Mouse (Mus musculus): ENCODE measurements around the gene Fbln2. TPM values are rescaled to one million over a fixed set of nuclear protein-coding genes. Genes with fewer than 3 reads are reported as not detected.

The Fbln2 gene
- polyA plus RNA-seq, 1 experiment, result 16.4 TPM

- Histone ChIP-seq H3K27ac (ENCODE audit: control insufficient read depth, insufficient read depth, low read depth, low read length, poor library complexity) (no peak overlapping the region), H3K4me1 (ENCODE audit: control insufficient read depth, insufficient read depth, low read length) (no peaks in the 10 kb centered on the region), H3K4me3 (replicated peaks; ENCODE audit: control insufficient read depth, low read depth, low read length) (no peak overlapping the region)
- WGBS, result 45% methylated on average over 7 of the region's 7 CpGs
- TF ChIP-seq POLR2A (IDR thresholded peaks at IDR 0.05; ENCODE audit: borderline replicate concordance, control insufficient read depth, low read depth, low read length) (no peak), CTCF (IDR thresholded peaks at IDR 0.05; ENCODE audit: control insufficient read depth, insufficient read depth, low read length) (0 out of 2 replicates have a peak, but pooled peaks have one; percentile 15)
These were observed 38.9 kb upstream of the Fbln2 start for GRCm38 (mm10) chr6:91173221-91173880.

- H3K4me1 ChIP-seq (ENCODE audit: control insufficient read depth, insufficient read depth, low read length), result no peaks in the 10 kb centered on the region
- no peak overlapping the region for H3K27ac ChIP-seq (ENCODE audit: control insufficient read depth, insufficient read depth, low read depth, low read length, poor library complexity)
- H3K4me3 ChIP-seq (replicated peaks; ENCODE audit: control insufficient read depth, low read depth, low read length), result no peak overlapping the region
- TF ChIP-seq CTCF (IDR thresholded peaks at IDR 0.05; ENCODE audit: control insufficient read depth, insufficient read depth, low read length), result no peak
- no peak for TF ChIP-seq POLR2A (IDR thresholded peaks at IDR 0.05; ENCODE audit: borderline replicate concordance, control insufficient read depth, low read depth, low read length)
- WGBS, result 72% methylated on average over 3 of the region's 3 CpGs
These were observed 38.0 kb upstream of the Fbln2 start for GRCm38 (mm10) chr6:91174211-91174610.

GRCm38 (mm10) chr6:91180767-91181171, 31.5 kb upstream of the Fbln2 start:
- TF ChIP-seq CTCF (IDR thresholded peaks at IDR 0.05; ENCODE audit: control insufficient read depth, insufficient read depth, low read length) (no peak), POLR2A (IDR thresholded peaks at IDR 0.05; ENCODE audit: borderline replicate concordance, control insufficient read depth, low read depth, low read length) (no peak)
- H3K4me1 ChIP-seq (ENCODE audit: control insufficient read depth, insufficient read depth, low read length), result no peaks in the 10 kb centered on the region
- H3K4me3 ChIP-seq (replicated peaks; ENCODE audit: control insufficient read depth, low read depth, low read length), result no peak overlapping the region
- H3K27ac ChIP-seq (ENCODE audit: control insufficient read depth, insufficient read depth, low read depth, low read length, poor library complexity), result no peak overlapping the region
- 71% methylated on average over 9 of the region's 9 CpGs for WGBS

- H3K4me3 ChIP-seq (replicated peaks; ENCODE audit: control insufficient read depth, low read depth, low read length), result no peak overlapping the region
- H3K4me1 ChIP-seq (ENCODE audit: control insufficient read depth, insufficient read depth, low read length), result no peaks in the 10 kb centered on the region
- WGBS, result 85% methylated on average over 2 of the region's 2 CpGs
- no peak overlapping the region for H3K27ac ChIP-seq (ENCODE audit: control insufficient read depth, insufficient read depth, low read depth, low read length, poor library complexity)
- TF ChIP-seq CTCF (IDR thresholded peaks at IDR 0.05; ENCODE audit: control insufficient read depth, insufficient read depth, low read length), result no peak
- TF ChIP-seq POLR2A (IDR thresholded peaks at IDR 0.05; ENCODE audit: borderline replicate concordance, control insufficient read depth, low read depth, low read length), result no peak
These were observed 30.9 kb upstream of the Fbln2 start for GRCm38 (mm10) chr6:91181320-91181719.

- H3K4me3 ChIP-seq (replicated peaks; ENCODE audit: control insufficient read depth, low read depth, low read length), result no peak overlapping the region
- 73% methylated on average over 4 of the region's 4 CpGs for WGBS
- H3K27ac ChIP-seq (ENCODE audit: control insufficient read depth, insufficient read depth, low read depth, low read length, poor library complexity), result no peak overlapping the region
- H3K4me1 ChIP-seq (ENCODE audit: control insufficient read depth, insufficient read depth, low read length), result no peaks in the 10 kb centered on the region
- no peak for TF ChIP-seq POLR2A (IDR thresholded peaks at IDR 0.05; ENCODE audit: borderline replicate concordance, control insufficient read depth, low read depth, low read length)
- no peak for TF ChIP-seq CTCF (IDR thresholded peaks at IDR 0.05; ENCODE audit: control insufficient read depth, insufficient read depth, low read length)
These were observed 30.2 kb upstream of the Fbln2 start for GRCm38 (mm10) chr6:91182075-91182490.

GRCm38 (mm10) chr6:91183041-91183440, 29.2 kb upstream of the Fbln2 start:
- TF ChIP-seq POLR2A (IDR thresholded peaks at IDR 0.05; ENCODE audit: borderline replicate concordance, control insufficient read depth, low read depth, low read length) (no peak), CTCF (IDR thresholded peaks at IDR 0.05; ENCODE audit: control insufficient read depth, insufficient read depth, low read length) (no peak)
- no peak overlapping the region for H3K27ac ChIP-seq (ENCODE audit: control insufficient read depth, insufficient read depth, low read depth, low read length, poor library complexity)
- H3K4me1 ChIP-seq (ENCODE audit: control insufficient read depth, insufficient read depth, low read length), result no peaks in the 10 kb centered on the region
- WGBS, result 17% methylated on average over 1 of the region's 1 CpGs
- H3K4me3 ChIP-seq (replicated peaks; ENCODE audit: control insufficient read depth, low read depth, low read length), result no peak overlapping the region

GRCm38 (mm10) chr6:91183980-91184379, 28.3 kb upstream of the Fbln2 start:
- Histone ChIP-seq H3K4me1 (ENCODE audit: control insufficient read depth, insufficient read depth, low read length) (no peaks in the 10 kb centered on the region), H3K27ac (ENCODE audit: control insufficient read depth, insufficient read depth, low read depth, low read length, poor library complexity) (no peak overlapping the region), H3K4me3 (replicated peaks; ENCODE audit: control insufficient read depth, low read depth, low read length) (no peak overlapping the region)
- TF ChIP-seq CTCF (IDR thresholded peaks at IDR 0.05; ENCODE audit: control insufficient read depth, insufficient read depth, low read length), result no peak
- TF ChIP-seq POLR2A (IDR thresholded peaks at IDR 0.05; ENCODE audit: borderline replicate concordance, control insufficient read depth, low read depth, low read length), result no peak
- WGBS, result 65% methylated on average over 2 of the region's 2 CpGs

GRCm38 (mm10) chr6:91184776-91185175, 27.5 kb upstream of the Fbln2 start:
- Histone ChIP-seq H3K27ac (ENCODE audit: control insufficient read depth, insufficient read depth, low read depth, low read length, poor library complexity) (no peak overlapping the region), H3K4me1 (ENCODE audit: control insufficient read depth, insufficient read depth, low read length) (no peaks in the 10 kb centered on the region), H3K4me3 (replicated peaks; ENCODE audit: control insufficient read depth, low read depth, low read length) (no peak overlapping the region)
- TF ChIP-seq POLR2A (IDR thresholded peaks at IDR 0.05; ENCODE audit: borderline replicate concordance, control insufficient read depth, low read depth, low read length) (no peak), CTCF (IDR thresholded peaks at IDR 0.05; ENCODE audit: control insufficient read depth, insufficient read depth, low read length) (no peak)
- 56% methylated on average over 3 of the region's 3 CpGs for WGBS

GRCm38 (mm10) chr6:91185502-91185901, 26.8 kb upstream of the Fbln2 start:
- Histone ChIP-seq H3K27ac (ENCODE audit: control insufficient read depth, insufficient read depth, low read depth, low read length, poor library complexity) (no peak overlapping the region), H3K4me1 (ENCODE audit: control insufficient read depth, insufficient read depth, low read length) (no peaks in the 10 kb centered on the region), H3K4me3 (replicated peaks; ENCODE audit: control insufficient read depth, low read depth, low read length) (no peak overlapping the region)
- WGBS, result 74% methylated on average over 5 of the region's 5 CpGs
- TF ChIP-seq CTCF (IDR thresholded peaks at IDR 0.05; ENCODE audit: control insufficient read depth, insufficient read depth, low read length) (no peak), POLR2A (IDR thresholded peaks at IDR 0.05; ENCODE audit: borderline replicate concordance, control insufficient read depth, low read depth, low read length) (no peak)

All from bone marrow, adult 2 months (tissue).